Mouse (Mus musculus) intestine, embryonic 14.5 days (tissue): ENCODE data around the gene Yrdc. TPM values are rescaled to one million over a fixed set of nuclear protein-coding genes. Genes with fewer than 3 reads are reported as not detected.
A peak's percentile ranks its signal among the peaks of the same experiment; 100 is the strongest.

Source experiments
- ATAC-seq: fragments of 200-750 bp; cut with Nextera tagmentation; replicated peaks from 2 replicates; pipeline ENCODE4 v1.8.0; 2017; ENCODE audit warnings: low read depth, moderate number of reproducible peaks, moderate TSS enrichment, moderate library complexity; ENCODE audit not compliant: low FRiP score, low TSS enrichment
- DNase-seq: peaks from one replicate; pipeline ENCODE4 v3.0.0-alpha.2; 2018; ENCODE audit warnings: low spot score
- H3K27ac ChIP-seq: fragments of 300-500 bp; sonication (generic); 2 replicates; pipeline ENCODE4 v1.5.1; 2014; ENCODE audit warnings: low read depth, mild to moderate bottlenecking, control low read depth
- H3K27me3 ChIP-seq: fragments of 300-500 bp; sonication (generic); replicated peaks from 2 replicates; pipeline ENCODE4 v1.6.1; 2014; ENCODE audit warnings: low read length, control low read depth; ENCODE audit not compliant: control insufficient read depth, insufficient read depth
- H3K36me3 ChIP-seq: fragments of 300-500 bp; sonication (generic); 2 replicates; pipeline ENCODE4 v1.6.1; 2014; ENCODE audit warnings: low read length, control low read depth; ENCODE audit not compliant: control insufficient read depth, insufficient read depth
- H3K4me1 ChIP-seq: fragments of 300-500 bp; sonication (generic); replicated peaks from 2 replicates; pipeline ENCODE4 v1.6.1; 2014; ENCODE audit warnings: low read length, control low read depth, mixed read lengths; ENCODE audit not compliant: control insufficient read depth, insufficient read depth
- H3K4me2 ChIP-seq: fragments of 300-500 bp; sonication (generic); 2 replicates; pipeline ENCODE4 v1.6.1; 2014; ENCODE audit warnings: low read length
- H3K4me3 ChIP-seq: fragments of 300-500 bp; sonication (generic); 2 replicates; pipeline ENCODE4 v1.5.1; 2014; ENCODE audit warnings: low read depth, low read length, control low read depth, mixed read lengths
- H3K9ac ChIP-seq: fragments of 300-500 bp; sonication (generic); 2 replicates; pipeline ENCODE4 v1.6.1; 2014; ENCODE audit warnings: mild to moderate bottlenecking, low read length
- H3K9me3 ChIP-seq: fragments of 300-500 bp; sonication (generic); 2 replicates; pipeline ENCODE4 v1.6.1; 2016; ENCODE audit warnings: low read length, control low read depth; ENCODE audit not compliant: control insufficient read depth
- WGBS: fragments of 180-500 bp; shearing (Covaris S2); extraction: QIAGEN DNeasy Blood & Tissue Kit; methylation state at CpG from one replicate; pipeline ENCODE4 v1.1.7; 2014; 5-methylcytosine and 5-hydroxymethylcytosine counted together
- polyA plus RNA-seq: library from polyadenylated mRNA; unstranded; fragments of >200 nt; fragmentation: Nextera tagmentation; extraction: Ambion mirVana; gene quantifications from 2 replicates; pipeline ENCODE4 v1.2.1, GENCODE M21; 2014

The Yrdc gene
- polyA plus RNA-seq, 1 experiment from 2014 or later: 41.7 TPM

- Histone ChIP-seq H3K4me1 (no peaks in the 10 kb centered on the region), H3K4me2 (peak within 1 kb of the TSS; percentile 72), H3K27ac (no peak within 1 kb of the TSS), H3K27me3 (peaks cover 33% of the 10 kb centered on the region), H3K4me3 (peak within 1 kb of the TSS; percentile 39), H3K9ac (0 out of 2 replicates have a peak within 1 kb of the TSS, but pooled peaks have one; percentile 27), H3K9me3 (no peaks in the 10 kb centered on the region), H3K36me3 (peaks cover 4% of the 10 kb centered on the region)
- DNase-seq (no peak), ATAC-seq (no peak; the same call in 1 of the 2 replicates)
- 5% methylated on average over 60 of the region's 77 CpGs for whole genome bisulfite sequencing
These were observed 11.1 kb downstream of the Yrdc start, which contains the start of gene Maneal for GRCm38 (mm10) chr4:124861283-124862188. TSS of gene Maneal (minus strand) at chr4:124862171.

- Histone ChIP-seq H3K9me3 (no peaks in the 10 kb centered on the region), H3K27me3 (no peaks in the 10 kb centered on the region)
- ATAC-seq: no peak
These were observed 22.2 kb downstream of the Yrdc start for GRCm38 (mm10) chr4:124872719-124873118.

GRCm38 (mm10) chr4:124880599-124880998, 30.1 kb downstream of the Yrdc start, which contains the start of gene Epha10:
TSS of gene Epha10 (plus strand) at chr4:124880899.
- peak within 1 kb of the TSS; percentile 57 for H3K4me2 ChIP-seq
- no peak within 1 kb of the TSS for H3K9ac ChIP-seq
- DNase-seq: no peak
- H3K4me1 ChIP-seq: no peaks in the 10 kb centered on the region
- no peaks in the 10 kb centered on the region for H3K36me3 ChIP-seq
- no peak for ATAC-seq
- WGBS: 5% methylated on average over 11 of the region's 11 CpGs
- peak within 1 kb of the TSS; percentile 26 for H3K4me3 ChIP-seq
- H3K9me3 ChIP-seq: no peaks in the 10 kb centered on the region
- H3K27me3 ChIP-seq: peaks cover 59% of the 10 kb centered on the region
- H3K27ac ChIP-seq: no peak within 1 kb of the TSS

More at GRCm38 (mm10) chr4:124872719-124873118, 22.2 kb downstream of the Yrdc start:
- Histone ChIP-seq H3K36me3 (no peaks in the 10 kb centered on the region), H3K4me3 (no peak overlapping the region), H3K9ac (no peak overlapping the region), H3K27ac (no peak overlapping the region), H3K4me2 (no peak overlapping the region), H3K4me1 (no peaks in the 10 kb centered on the region)
- no peak for DNase-seq
- WGBS: 93% methylated on average over 1 of the region's 1 CpGs

- WGBS: 1% methylated on average over 37 of the region's 37 CpGs
- Histone ChIP-seq H3K4me3 (peak overlapping the region; percentile 26), H3K36me3 (no peaks in the 10 kb centered on the region), H3K4me1 (no peaks in the 10 kb centered on the region), H3K9me3 (no peaks in the 10 kb centered on the region), H3K27me3 (peaks cover 68% of the 10 kb centered on the region), H3K4me2 (peak overlapping the region; percentile 57), H3K27ac (no peak overlapping the region), H3K9ac (no peak overlapping the region)
- ATAC-seq (peak; percentile 56), DNase-seq (peak; percentile 72)
These were observed 30.9 kb downstream of the Yrdc start for GRCm38 (mm10) chr4:124881341-124881908.

- DNase-seq (peak; percentile 84), ATAC-seq (peak; percentile 31; the same call in 1 of the 2 replicates)
- Histone ChIP-seq H3K9ac (no peak overlapping the region), H3K9me3 (no peaks in the 10 kb centered on the region), H3K4me2 (peak overlapping the region; percentile 57; the same call in 1 of the 2 replicates), H3K36me3 (no peaks in the 10 kb centered on the region), H3K27me3 (peaks cover 71% of the 10 kb centered on the region), H3K27ac (no peak overlapping the region), H3K4me3 (no peak overlapping the region; the same call in 1 of the 2 replicates), H3K4me1 (no peaks in the 10 kb centered on the region)
- WGBS: 2% methylated on average over 37 of the region's 37 CpGs
These were observed 31.8 kb downstream of the Yrdc start for GRCm38 (mm10) chr4:124882151-124882729.

- 70% methylated on average over 7 of the region's 7 CpGs for WGBS
- peaks cover 64% of the 10 kb centered on the region for H3K27me3 ChIP-seq
These were observed 38.2 kb downstream of the Yrdc start for GRCm38 (mm10) chr4:124888702-124889101.

GRCm38 (mm10) chr4:124889935-124890334, 39.5 kb downstream of the Yrdc start:
- Histone ChIP-seq H3K9me3 (no peaks in the 10 kb centered on the region), H3K9ac (no peak overlapping the region), H3K27ac (no peak overlapping the region), H3K4me2 (no peak overlapping the region), H3K4me1 (no peaks in the 10 kb centered on the region; the same call in 1 of the 2 replicates), H3K4me3 (no peak overlapping the region), H3K36me3 (no peaks in the 10 kb centered on the region), H3K27me3 (peaks cover 70% of the 10 kb centered on the region)
- DNase-seq (no peak), ATAC-seq (no peak)
- WGBS: 84% methylated on average over 2 of the region's 2 CpGs

More at GRCm38 (mm10) chr4:124888702-124889101, 38.2 kb downstream of the Yrdc start:
- Histone ChIP-seq H3K9ac (no peak overlapping the region), H3K9me3 (no peaks in the 10 kb centered on the region), H3K27ac (no peak overlapping the region), H3K4me3 (no peak overlapping the region), H3K4me1 (no peaks in the 10 kb centered on the region), H3K36me3 (no peaks in the 10 kb centered on the region), H3K4me2 (no peak overlapping the region)
- no peak for DNase-seq
- ATAC-seq: no peak

- Histone ChIP-seq H3K4me1 (no peaks in the 10 kb centered on the region; the same call in 1 of the 2 replicates), H3K27me3 (peaks cover 71% of the 10 kb centered on the region), H3K9ac (no peak overlapping the region), H3K36me3 (no peaks in the 10 kb centered on the region), H3K9me3 (no peaks in the 10 kb centered on the region), H3K27ac (no peak overlapping the region), H3K4me3 (no peak overlapping the region), H3K4me2 (no peak overlapping the region)
- DNase-seq (no peak), ATAC-seq (no peak)
- WGBS: 69% methylated on average over 5 of the region's 5 CpGs
These were observed 40.4 kb downstream of the Yrdc start for GRCm38 (mm10) chr4:124890831-124891230.
